27 mouse cellular contexts compared by ENCODE assay signal in the genomic region with DNA sequence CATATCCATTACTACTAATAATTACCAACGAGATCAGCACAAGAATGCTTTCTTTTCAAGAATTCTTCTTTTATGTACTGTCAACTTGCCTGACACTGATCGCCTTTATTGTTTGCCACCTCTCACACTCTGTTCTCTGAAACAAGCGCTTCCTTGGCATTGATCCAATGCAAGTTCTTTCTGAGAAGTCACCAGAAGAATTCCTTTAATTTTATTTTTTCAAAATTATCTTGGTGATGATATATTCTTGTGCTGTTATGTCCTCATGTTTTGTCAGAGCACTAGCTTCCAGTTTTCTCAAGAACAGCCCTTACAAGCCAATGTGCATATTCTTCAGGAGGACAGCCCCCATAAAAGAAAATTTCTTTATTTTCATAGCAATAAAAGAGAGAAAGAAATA.
"Had no signal": no experiment of that assay in that cellular context is flagged by ENCODE, and none has a peak within 500 bp of the region (broad histone marks: within the 10 kb centered on the region; RNA-seq: fewer than 3 reads in every experiment).

No protein-coding gene starts in this region.

- H3K4me2 ChIP-seq: embryonic facial prominence, embryonic 12.5 days; embryonic facial prominence, embryonic 13.5 days; embryonic facial prominence, embryonic 15.5 days; forebrain, embryonic 12.5 days; forebrain, embryonic 13.5 days; forebrain, embryonic 15.5 days had no signal

- H3K9ac ChIP-seq: embryonic facial prominence, embryonic 12.5 days; embryonic facial prominence, embryonic 13.5 days; embryonic facial prominence, embryonic 15.5 days; forebrain, embryonic 12.5 days; forebrain, embryonic 13.5 days; forebrain, embryonic 15.5 days; forebrain, postnatal 0 days had no signal

- H3K9me3 ChIP-seq: embryonic facial prominence, embryonic 10.5 days; embryonic facial prominence, embryonic 12.5 days; embryonic facial prominence, embryonic 13.5 days; embryonic facial prominence, embryonic 15.5 days; forebrain, embryonic 10.5 days; forebrain, embryonic 12.5 days; forebrain, embryonic 13.5 days; forebrain, embryonic 15.5 days had no signal

- H3K27me3 ChIP-seq: embryonic facial prominence, embryonic 12.5 days; embryonic facial prominence, embryonic 13.5 days; embryonic facial prominence, embryonic 15.5 days; forebrain, embryonic 12.5 days; forebrain, embryonic 13.5 days; forebrain, embryonic 15.5 days had no signal

- H3K4me1 ChIP-seq: embryonic facial prominence, embryonic 10.5 days; embryonic facial prominence, embryonic 12.5 days; embryonic facial prominence, embryonic 13.5 days; embryonic facial prominence, embryonic 15.5 days; forebrain, embryonic 10.5 days; forebrain, embryonic 12.5 days; forebrain, embryonic 13.5 days; forebrain, embryonic 15.5 days had no signal

- DNase-seq: cerebellum, adult 8-10 months; cerebellum, adult 9-10 months; cerebellum, adult 9-11 months; cerebellum, postnatal 14 days; cerebellum, postnatal 25 days; cerebellum, postnatal 36 days; embryo, embryonic 11 days; forebrain, postnatal 0 days; gastrocnemius, adult 2 months; gastrocnemius, postnatal 10 days; gastrocnemius, postnatal 14 days; gastrocnemius, postnatal 25 days; gastrocnemius, postnatal 36 days; heart, adult 11 months; heart, adult 18-20 months; heart, adult 2 months had no signal

- ATAC-seq: forebrain, embryonic 13.5 days; forebrain, embryonic 14.5 days; forebrain, embryonic 15.5 days; forebrain, embryonic 16.5 days; forebrain, postnatal 0 days had no signal

- H3K27ac ChIP-seq: embryonic facial prominence, embryonic 10.5 days; embryonic facial prominence, embryonic 12.5 days; embryonic facial prominence, embryonic 13.5 days; embryonic facial prominence, embryonic 15.5 days; forebrain, embryonic 10.5 days; forebrain, embryonic 12.5 days; forebrain, embryonic 13.5 days; forebrain, embryonic 15.5 days; gastrocnemius, adult 2 months; heart, adult 2 months had no signal

- H3K4me3 ChIP-seq: embryonic facial prominence, embryonic 10.5 days; embryonic facial prominence, embryonic 12.5 days; embryonic facial prominence, embryonic 13.5 days; embryonic facial prominence, embryonic 15.5 days; erythroblast, embryonic 14.5 days; forebrain, embryonic 10.5 days; forebrain, embryonic 12.5 days; forebrain, embryonic 13.5 days; forebrain, embryonic 15.5 days; gastrocnemius, adult 2 months; heart, adult 2 months had no signal

- H3K36me3 ChIP-seq: embryonic facial prominence, embryonic 10.5 days; embryonic facial prominence, embryonic 12.5 days; embryonic facial prominence, embryonic 13.5 days; embryonic facial prominence, embryonic 15.5 days; forebrain, embryonic 10.5 days; forebrain, embryonic 12.5 days; forebrain, embryonic 15.5 days had no signal
